Mouse (Mus musculus) liver (tissue): Measurements from ENCODE around the gene Pfn1.

ENCODE experiments used
- DNase-seq: peaks from one replicate; pipeline ENCODE4 v3.0.0-alpha.2; 2020; ENCODE audit warnings: mixed read lengths

Pfn1 gene

DNA sequence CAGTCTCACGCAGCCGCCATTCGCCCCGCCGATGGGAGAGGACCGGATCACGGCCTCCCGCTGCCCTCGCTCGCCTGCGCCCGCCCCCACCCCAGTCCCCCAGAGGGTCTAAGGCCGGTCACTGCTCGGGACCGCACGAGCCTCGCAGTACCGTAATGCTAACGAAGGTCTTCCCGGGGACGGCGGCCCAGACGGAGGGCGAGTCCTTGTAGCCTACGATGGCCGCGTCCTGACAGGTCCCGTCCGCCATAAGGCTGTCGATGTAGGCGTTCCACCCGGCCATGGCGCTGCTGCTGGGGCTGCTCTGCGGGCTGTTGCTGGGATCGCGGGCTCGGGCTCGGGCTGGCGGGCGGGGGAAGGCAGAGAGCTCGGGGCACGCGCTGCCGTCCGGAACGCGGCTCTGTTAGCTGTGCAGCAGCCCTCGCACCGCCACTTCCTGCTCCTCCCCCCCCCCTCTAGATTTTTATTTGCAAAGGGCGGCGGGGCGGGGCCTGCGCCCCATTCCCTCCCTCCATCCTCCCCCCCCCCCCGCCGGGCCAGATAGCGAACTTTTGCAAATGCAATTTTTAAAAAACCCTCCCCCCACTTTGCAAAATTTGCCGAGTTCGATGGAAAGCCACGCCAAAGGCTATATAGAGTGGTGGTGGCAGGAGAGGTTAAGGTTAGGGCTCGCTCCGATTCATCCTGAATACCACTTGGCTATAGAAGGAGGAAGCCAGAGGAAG is at the start of gene Pfn1:
Pfn1 (minus strand) TSS at position 447 of the 725 bp plus-strand sequence.
- peak; percentile 92 for DNase-seq

DNA sequence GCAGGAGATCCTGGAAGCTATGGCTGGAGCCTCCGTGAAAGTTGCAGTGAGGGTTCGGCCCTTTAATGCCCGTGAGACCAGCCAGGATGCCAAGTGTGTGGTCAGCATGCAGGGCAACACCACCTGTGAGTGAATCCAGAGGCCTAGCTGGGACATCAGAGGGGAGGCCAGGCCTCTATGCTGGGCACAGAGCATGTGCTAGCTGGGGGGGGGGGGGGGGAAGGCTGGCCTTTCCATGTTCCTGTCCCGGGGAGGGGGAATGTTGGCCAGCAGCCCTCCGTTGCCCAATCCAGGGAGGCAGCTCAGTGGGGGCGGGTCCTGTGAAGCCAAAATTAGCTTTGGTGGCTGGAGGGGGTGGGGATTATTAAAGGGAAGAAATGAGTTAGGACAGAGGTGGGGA is 48.3 kb upstream of the Pfn1 start:
- no peak for DNase-seq

DNA sequence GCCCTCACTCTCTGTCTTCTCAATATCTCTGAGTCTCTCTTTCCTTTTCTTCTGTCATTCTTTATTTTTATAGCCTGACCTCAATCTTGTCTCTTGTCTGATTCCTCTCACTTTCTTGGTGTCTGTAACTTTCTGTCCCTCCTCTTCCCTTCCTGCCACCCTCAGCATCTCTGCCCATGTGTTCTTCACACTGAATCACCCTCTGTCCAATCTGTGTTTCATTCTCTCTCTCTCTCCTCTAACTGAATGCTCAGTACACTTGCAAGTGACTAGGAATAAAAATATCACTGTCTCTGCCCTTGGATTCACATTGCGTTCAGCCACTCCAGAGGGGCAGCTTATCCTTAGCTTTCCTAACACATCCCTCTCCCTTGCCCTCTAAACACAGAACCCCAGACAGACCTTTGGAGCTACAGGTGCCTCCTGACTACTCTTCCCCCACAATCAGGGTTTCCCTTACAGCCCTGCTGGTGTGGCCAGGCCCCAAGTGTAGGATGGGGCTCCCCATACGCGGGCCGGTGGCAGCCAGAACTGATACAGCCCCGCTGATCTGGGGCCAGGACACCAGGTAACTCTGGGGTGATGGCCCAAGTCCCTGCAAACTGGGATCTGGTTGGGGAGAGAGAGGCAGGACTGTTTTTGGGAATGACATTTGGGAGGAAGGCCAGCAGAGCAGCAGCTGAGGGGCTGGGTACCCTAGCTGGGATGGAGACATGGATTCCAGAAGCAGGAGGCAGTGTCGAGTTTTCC is 47.7 kb upstream of the Pfn1 start:
- no peak for DNase-seq

DNA sequence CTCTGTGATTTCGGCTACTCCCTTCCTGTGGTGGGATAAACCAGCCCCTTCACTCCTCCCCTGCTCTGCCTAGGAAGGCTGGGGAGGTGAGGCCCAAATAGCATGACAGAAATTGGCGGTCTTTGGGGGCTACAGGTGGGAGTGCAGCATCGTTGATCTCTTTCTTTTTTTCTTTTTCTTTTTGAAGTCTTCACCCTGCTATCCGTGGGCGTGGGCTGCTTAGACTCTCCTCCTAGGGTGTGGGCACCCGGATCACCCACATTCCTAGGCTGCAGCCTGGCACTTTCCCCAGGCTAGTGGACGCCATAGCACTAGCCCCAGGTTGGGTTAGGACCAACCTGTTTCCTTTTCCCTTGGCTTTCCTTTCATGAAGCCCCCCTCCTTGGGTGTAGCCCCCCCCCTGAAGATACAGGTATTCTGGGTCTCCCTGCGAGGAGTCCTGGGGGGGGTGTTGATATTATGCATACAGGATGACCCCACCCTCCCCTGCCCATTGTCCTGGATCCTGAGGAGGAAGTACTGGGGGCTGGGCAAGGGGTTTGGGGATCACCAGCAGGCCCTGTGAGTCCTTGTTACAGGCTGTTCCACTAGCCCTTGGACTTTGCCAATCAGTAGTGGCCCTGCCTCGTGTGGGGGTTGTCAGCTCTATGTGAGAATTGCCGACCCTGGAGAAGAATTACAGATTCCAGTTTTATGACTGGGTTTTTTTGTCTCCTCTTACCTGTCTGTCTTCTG is 46.9 kb upstream of the Pfn1 start:
- DNase-seq = no peak

DNA sequence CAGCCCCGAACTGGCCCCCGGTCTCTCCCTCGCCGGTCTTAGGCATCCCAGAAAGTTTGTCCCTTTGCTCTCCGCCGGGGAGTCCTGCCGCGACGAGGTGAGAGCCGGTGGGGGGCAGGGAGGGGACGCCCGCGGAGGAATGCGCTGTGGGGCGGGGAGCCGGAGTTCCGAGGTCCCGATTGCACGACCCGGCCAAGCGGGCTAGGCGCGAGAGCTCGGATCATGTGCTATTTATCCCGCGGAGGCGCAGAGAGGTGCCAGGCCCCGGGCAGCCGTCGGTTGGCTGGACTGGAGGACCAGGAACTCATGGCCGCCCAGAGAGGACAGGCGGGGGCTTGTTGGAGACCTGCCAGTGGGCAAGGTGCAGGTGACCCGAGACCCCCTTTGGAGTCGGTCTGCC is 46.2 kb upstream of the Pfn1 start:
- peak; percentile 53 for DNase-seq

DNA sequence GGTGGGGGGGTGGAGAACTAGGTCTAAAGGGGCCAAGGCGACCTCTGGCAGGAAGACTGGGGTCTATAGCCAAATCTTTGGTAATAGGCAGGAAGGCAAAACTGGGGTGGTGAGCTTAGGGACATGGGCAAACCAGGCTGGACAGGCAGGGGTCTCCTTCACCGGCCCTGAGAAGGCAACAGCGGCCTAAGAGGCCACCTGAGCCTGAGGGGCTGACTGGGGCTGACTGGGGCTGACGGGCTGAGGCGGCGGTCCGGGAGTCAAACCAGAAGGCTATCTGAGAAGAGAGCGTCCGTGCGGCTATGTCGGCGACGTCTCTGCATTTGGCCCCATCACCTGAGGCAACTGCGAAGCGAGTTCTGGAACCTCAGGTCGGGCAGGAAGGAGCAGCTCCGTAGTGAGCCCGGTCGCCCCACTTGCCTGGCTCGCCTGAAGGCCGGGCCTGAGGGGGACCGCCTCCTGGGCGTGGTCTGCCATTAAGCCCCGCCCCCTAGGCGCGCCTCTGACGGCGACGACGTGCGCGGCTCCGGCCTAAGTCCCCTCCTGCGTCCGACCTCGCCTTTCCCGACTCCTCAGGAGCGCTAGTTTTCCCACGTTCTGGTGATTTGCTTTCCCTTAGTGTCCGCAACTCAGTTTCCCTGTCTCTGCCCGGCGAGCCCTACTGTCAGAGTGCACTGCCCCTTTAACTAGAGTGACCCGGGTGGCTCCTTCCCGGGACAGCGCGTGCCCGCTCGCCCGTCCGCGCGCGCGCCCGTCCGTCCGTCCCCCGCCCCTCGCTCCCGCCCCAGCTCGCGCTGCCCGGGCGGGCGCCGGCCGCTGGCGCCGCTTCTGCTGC is 45.5 kb upstream of the Pfn1 start, which contains the start of the genes Inca1 and Kif1c:
Inca1 (minus strand) TSS at position 434 of the 835 bp plus-strand sequence.
Kif1c (plus strand) TSS at position 827 of the 835 bp plus-strand sequence.
- DNase-seq = peak; percentile 95

DNA sequence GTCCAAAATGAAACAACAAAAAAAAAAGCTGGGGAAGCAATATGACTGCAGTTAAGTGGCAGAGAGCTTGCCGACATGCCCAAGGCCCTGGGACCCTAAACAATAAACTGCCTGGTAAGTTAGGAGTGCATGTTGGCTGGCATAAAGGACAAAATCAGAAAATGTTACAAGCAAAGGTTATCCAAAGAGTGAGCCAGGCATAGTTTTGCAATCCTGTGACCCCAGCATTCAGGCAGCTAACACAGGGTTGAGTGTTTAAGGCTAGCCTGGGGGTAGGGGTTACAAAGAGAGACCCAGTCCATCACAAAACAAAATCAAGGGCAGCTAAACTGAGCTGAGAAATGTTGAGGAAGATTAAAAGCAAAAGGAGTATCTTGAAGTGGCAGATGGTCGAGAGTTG is 44.6 kb upstream of the Pfn1 start:
- DNase-seq = no peak

DNA sequence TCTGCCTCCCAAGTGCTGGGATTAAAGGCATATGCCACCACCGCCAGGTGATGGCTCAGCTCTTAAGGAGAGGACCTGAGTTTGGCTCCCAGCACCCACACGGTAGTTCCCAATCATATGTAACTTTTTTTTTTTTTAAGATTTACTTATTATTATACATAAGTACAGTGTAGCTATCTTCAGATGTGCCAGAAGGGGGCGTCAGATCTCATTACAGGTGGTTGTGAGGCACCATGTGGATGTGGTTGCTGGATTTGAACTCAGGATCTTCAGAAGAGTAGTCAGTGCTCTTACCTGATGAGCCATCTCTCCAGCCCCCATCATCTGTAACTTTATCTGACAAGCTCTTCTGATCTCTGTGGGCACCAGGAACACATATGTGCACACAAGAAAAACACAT is 42.9 kb upstream of the Pfn1 start:
- no peak for DNase-seq

DNA sequence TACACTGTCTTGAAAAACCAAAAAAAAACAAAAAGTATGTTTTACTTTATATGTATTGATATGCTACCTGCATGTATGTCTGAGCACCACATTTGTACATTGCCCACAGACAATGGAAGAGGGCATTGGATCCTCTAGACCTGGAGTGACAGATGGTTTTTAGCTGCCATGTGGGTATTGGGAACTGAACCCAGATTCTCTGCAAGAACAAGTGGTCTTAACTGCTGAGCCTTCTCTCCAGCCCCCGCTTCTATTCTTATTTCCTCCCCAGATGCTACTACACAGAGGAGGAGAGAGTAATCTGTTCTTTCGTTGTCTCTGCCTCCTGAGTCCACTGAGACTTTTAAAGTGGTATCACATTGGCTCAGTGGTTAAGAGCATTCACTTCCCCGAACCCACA is 39.1 kb upstream of the Pfn1 start:
- DNase-seq = no peak

DNA sequence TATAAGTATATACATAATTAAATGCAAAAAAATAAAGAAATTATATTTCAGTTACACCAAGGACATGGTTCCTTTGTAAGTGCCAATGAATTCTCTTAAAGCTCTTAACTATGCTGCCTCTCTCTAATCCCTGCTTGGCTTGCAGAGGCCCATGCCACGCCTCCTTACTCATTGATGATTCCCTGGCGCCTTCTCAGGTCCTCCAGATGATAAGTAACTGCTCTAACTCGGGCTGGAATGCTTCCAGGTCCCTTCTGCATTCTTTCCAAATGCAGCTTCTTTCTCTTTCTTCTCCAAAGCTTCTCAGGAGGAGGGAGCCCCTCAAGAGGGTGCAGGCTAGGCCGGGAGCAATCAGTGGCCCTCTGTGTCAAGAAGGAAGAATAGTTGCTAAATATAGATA is 35.1 kb upstream of the Pfn1 start:
- DNase-seq = no peak

DNA sequence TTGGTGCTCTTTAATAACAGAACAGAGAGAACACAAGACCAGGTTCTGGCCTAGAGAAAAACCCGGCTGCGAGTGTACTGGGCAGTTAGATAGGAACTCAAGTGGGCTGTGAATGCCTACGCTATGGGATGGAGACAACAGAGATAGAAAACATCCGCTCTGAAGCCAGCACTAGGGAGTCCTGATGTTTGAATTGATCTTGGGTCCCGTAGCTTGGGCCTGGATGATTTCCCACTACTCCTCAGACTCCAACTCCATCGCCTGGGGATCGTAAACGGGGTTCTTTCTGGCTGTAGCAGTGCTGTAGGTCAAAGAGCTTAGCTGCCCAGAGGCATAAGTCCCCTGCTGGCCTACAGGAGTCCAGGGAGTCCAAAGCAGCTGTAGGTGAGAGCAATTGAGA is 33.9 kb upstream of the Pfn1 start:
- DNase-seq = no peak

DNA sequence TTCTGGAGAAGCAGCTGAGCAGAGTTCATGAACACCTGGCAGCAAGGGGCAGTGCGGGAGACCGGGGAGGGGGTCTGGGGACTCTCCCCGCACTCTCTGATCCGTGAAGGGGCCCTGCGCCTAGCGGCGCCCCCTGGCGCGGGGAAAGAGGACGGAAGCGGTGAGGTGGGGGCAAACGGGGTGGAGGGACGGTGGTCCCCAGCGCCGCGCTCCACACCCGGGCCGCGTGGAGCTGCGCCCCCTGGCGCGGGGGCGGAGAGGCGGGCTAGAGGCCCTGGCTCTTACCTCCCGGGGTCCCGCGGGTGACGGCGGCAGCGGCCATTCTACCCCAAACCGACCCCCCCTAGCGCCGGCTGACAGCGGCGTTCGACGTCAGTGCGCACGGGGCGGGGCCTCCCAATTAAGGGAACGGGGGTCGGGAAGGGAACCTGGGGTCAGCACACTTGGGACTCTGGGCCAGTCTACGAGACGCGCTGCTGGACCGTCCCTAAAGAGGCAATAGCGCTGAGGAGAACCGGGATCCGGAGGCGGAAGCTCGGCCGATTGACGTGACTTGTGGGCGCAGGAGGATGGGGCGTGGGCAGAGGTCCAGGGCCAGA is 33.3 kb upstream of the Pfn1 start, which contains the start of gene Camta2:
Camta2 (minus strand) TSS at position 505 of the 599 bp plus-strand sequence.
- peak; percentile 80 for DNase-seq

DNA sequence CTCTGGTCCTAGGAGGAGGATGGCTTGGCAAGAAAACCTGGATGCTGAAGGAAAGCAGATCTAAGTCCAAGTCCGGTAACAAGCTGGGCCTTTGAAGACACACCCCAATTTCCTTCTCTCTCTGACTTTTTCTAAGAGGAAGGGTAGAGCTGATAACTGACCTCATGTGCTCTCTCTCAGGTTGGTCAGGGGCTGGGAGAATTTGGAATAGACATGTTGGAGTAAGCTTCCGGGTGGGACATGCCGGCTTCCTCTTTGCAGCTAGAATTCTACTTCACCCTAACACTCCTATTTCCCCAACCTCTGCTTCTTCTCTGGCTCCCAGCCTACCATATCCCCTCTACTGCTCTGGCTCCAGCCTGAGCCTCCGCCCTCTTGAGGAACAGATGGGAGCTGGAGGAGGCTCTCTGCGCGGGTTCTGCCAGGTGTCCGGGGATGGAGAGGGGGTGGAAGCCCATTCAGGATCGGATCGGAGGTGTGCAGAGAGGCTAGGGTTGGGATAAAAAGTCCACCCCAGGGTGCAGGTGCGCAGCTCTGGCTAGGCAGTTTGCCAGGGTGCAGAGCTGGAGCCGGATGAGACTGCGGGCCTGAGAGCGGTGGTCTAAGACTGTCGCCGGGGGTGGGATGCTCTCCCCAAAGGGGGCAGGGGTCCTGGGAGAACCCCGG is 32.6 kb upstream of the Pfn1 start:
- peak; percentile 39 for DNase-seq

DNA sequence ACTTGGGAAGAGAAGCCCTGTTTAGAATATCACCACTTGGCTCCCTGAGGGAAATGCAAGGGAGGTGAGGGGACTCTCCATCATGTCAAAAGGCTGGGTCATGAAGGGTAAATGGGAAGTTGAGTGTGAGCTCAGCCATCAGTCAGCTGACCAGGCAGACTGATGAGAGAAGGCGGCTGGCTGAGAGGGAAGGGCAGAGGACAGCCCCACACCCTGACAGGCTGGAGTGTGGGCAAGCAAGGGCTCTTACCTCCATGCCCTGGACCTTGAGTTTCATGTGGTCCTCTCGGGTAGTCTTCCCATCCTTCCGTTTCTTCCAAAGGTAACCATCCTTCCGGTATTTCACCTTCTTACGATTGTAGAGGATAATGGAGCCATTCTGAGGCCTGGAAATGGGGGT is 29.2 kb upstream of the Pfn1 start:
- no peak for DNase-seq

DNA sequence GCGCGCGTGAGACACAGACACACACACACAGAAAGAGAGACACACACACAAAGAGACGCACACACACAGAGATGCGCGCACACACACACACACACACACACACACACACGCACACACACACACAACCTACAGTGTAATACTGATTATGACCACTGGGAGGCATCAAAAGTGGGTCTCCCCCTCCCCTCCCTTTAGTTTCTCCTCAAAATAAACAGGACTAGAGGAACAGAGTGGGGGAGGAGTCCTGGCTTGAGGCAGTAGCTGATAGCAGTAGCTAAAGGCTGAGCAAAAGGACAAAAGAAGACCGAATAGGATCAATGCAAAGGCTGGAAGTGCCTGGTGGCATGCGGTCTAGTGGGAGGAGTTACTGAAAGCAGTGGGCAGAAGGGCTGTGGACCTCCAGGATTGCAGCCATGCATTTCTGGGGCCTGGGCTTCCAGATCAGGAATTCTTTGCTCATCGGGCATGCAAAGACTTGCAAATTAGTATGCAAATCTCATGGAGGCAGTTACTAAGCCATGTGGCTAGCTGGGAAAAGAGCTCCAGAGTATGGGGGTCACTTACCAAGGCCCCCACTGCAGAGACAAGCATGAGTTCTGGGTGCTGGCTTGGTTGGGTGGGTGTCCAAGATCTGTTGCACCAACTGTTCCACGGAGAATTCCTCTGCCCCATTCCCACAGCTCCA is 27.6 kb upstream of the Pfn1 start:
- DNase-seq = no peak

DNA sequence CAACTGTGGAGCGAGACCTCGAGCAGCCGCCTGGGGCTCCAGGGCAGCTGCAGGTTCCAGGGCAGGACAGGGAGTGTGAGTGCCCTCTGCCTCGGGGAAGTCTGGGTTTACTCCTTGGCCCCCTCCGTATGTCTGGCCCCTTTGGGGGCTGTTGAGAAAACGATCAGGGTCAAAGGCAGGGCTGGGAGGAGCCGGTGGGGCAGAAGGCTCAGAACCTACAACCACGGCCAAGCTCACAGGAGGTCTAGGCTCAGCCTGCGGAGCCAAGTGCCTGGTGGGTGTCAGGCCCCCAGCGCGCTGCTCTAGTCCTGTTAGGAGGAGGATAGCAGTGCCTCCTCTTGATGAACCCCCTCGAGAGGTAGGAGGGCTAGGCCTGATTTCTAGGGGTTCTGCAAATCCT is 26.7 kb upstream of the Pfn1 start:
- no peak for DNase-seq

DNA sequence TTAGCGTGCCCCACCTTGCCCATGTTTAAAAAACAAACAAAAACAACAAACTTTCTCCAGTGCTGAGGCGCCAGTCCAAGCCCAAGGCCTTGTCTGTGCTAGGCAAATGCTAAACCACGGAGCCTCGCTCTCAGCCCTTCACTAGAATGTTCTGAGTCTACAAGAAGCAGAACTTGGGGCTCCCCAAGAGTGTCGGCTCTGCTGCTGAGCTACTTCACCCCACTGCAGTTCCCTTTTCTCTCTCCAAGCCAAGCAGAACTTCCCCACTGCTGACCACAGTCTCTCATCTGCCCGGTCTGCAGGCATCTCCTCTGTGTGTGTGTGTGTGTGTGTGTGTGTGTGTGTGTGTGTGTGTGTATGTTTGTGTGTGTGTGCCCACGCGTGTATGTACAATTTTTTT is 25.4 kb upstream of the Pfn1 start:
- DNase-seq = peak; percentile 22

DNA sequence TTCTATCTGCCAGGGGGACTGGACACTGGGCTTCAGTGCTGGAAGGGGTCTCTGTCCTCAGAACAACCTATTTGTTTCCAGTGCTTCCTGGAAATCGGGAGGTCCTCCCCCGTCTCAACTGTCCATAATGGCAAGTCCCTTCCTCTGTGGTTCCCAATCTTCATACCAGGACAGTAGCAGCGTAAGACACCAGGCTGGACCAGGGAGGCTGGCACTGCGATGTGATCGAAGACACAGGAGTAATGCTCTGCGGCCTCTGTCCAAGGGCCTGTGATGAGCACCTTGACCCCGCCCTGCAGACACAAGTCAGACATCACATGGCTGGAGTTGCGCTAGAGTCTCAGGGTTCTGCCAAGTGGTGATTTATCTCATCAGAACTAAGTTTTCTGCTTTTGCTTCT is 24.9 kb upstream of the Pfn1 start:
- DNase-seq = no peak

DNA sequence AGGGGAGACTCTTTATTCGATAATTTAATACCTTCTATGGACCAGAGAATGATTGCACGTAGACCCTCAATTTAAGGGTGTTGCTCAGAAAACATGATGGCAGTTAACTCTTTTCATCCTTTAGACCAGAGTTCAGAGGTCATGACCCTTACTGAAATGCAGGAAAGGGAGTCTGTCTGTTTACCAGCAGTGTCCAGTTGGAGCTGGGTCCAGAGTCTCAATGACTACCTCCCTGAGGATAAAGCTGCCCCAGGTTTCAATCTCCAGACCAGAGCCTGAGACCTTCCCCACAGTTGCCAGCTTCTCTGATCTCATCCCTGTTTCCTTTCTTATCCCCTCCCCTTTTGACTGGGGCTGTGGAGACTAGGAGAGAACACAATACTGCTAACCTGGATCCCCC is 24.1 kb upstream of the Pfn1 start:
- no peak for DNase-seq

DNA sequence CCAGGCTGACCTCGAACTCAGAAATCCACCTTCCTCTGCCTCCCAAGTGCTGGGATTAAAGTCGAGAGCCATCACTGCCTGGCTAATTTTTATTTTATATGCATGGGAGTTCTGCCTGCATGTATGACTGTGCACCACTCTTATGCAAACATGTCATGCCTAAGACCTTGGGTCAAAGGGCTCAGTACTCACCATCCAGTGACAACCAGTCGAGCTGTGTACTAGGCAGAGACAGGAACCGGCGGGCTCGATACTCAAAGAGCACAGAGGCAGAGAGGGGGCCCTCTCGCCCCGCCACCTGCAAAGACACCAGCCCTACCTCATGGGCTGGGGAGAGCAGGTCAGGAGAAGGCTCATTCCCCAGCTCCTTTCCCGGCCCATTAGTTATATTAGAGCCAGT is 23.6 kb upstream of the Pfn1 start:
- no peak for DNase-seq

DNA sequence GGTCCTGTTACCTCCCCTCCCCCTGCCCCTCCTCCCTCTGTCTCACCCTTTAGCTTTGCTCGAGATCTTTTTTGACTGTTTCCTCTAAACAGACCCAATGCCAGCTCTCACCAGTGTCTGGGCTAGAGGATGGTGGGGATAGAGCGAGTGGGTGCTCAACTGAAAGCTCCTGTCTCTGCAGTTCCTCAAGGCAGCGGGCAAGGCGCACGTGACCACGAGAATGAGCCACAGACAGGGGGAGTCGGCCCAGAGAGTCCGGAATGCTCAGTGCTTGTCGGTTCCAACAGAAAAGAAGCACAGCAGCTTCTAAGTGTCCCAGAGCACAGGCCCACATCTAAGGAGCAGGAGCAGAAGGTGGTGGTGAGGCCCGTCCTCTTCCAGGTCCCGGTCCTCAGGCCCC is 20.1 kb upstream of the Pfn1 start:
- DNase-seq = no peak
